ENCODE assay signal across 15 mouse cellular contexts in genomic region chr9:55525716-55526115, GRCm38 (mm10). TPM values are rescaled to one million over a fixed set of nuclear protein-coding genes. Genes with fewer than 3 reads are reported as not detected.
DNase-seq lines count a peak whose midpoint lies in the region; ATAC-seq and TF ChIP-seq lines count a peak whose summit lies in the region.
"Had no signal": no experiment of that assay in that cellular context is flagged by ENCODE, and none has a peak within 500 bp of the region (broad histone marks: within the 10 kb centered on the region; RNA-seq: fewer than 3 reads in every experiment).

No protein-coding gene starts in this region.

- H3K4me3 ChIP-seq in intestine, postnatal 0 days (ENCODE audit: low read depth, low read length): no peak overlapping the region
- no peak overlapping the region for H3K4me3 ChIP-seq in intestine, embryonic 15.5 days (replicated peaks)
- no peak overlapping the region for H3K4me3 ChIP-seq in cortical plate, adult 2 months (ENCODE audit: insufficient read depth, low read length)
- H3K4me3 ChIP-seq: erythroblast, embryonic 14.5 days; megakaryocyte, embryonic 14.5 days had no signal

- no peak for ATAC-seq in intestine, postnatal 0 days
- no peak for ATAC-seq in intestine, embryonic 15.5 days
- ATAC-seq: inflammation-experienced regulatory T-cells, adult 6 months had no signal

- peak; percentile 67 for TF ChIP-seq CTCF in intestine, postnatal 0 days (IDR thresholded peaks at IDR 0.05; ENCODE audit: low read depth)
- TF ChIP-seq CTCF in cortical plate, adult 2 months (IDR thresholded peaks at IDR 0.05; ENCODE audit: extremely low read depth, insufficient read depth, low read length): 0 out of 2 replicates have a peak, but pooled peaks have one; percentile 18

- no peaks in the 10 kb centered on the region for H3K4me1 ChIP-seq in intestine, postnatal 0 days (replicated peaks; ENCODE audit: control insufficient read depth, insufficient read depth, low read length)
- H3K4me1 ChIP-seq in intestine, embryonic 15.5 days (replicated peaks): no peaks in the 10 kb centered on the region
- no peaks in the 10 kb centered on the region for H3K4me1 ChIP-seq in cortical plate, adult 2 months (ENCODE audit: control insufficient read depth, insufficient read depth, low read length)
- H3K4me1 ChIP-seq: megakaryocyte, embryonic 14.5 days had no signal

- no peaks in the 10 kb centered on the region for H3K27me3 ChIP-seq in intestine, postnatal 0 days (replicated peaks; ENCODE audit: control insufficient read depth, insufficient read depth, low read length)
- no peaks in the 10 kb centered on the region for H3K27me3 ChIP-seq in intestine, embryonic 15.5 days (replicated peaks)

- intact Hi-C loops in heart, postnatal 14 days (cut with DNase I): no loop called here

- H3K27ac ChIP-seq in intestine, postnatal 0 days (ENCODE audit: low read depth, low read length): no peak overlapping the region
- H3K27ac ChIP-seq in intestine, embryonic 15.5 days: no peak overlapping the region
- H3K27ac ChIP-seq in cortical plate, adult 2 months (ENCODE audit: insufficient read depth, low read length): no peak overlapping the region

- no peak overlapping the region for H3K9ac ChIP-seq in intestine, postnatal 0 days (ENCODE audit: low read depth, low read length)
- no peak overlapping the region for H3K9ac ChIP-seq in intestine, embryonic 15.5 days

- peak; percentile 38 for DNase-seq in thymus, postnatal 0 days (ENCODE audit: low spot score)
- no peak for DNase-seq in thymus, adult 18-20 months
- no peak for DNase-seq in adrenal gland, postnatal 14 days
- DNase-seq in frontal cortex, postnatal 10 days (ENCODE audit: low spot score in 2 of 2): no peak
- DNase-seq in heart, postnatal 14 days: no peak
- DNase-seq: cerebellum, adult 18-20 months; layer of hippocampus, postnatal 36 days had no signal

- WGBS in intestine, postnatal 0 days: 62% methylated on average over 4 of the region's 4 CpGs
- 61% methylated on average over 4 of the region's 4 CpGs for WGBS in intestine, embryonic 15.5 days

- H3K36me3 ChIP-seq in intestine, postnatal 0 days (ENCODE audit: control insufficient read depth, insufficient read depth): no peaks in the 10 kb centered on the region
- no peaks in the 10 kb centered on the region for H3K36me3 ChIP-seq in intestine, embryonic 15.5 days

- no peak overlapping the region for H3K4me2 ChIP-seq in intestine, postnatal 0 days (replicated peaks; ENCODE audit: low read depth)
- H3K4me2 ChIP-seq in intestine, embryonic 15.5 days (replicated peaks): no peak overlapping the region

- H3K9me3 ChIP-seq in intestine, postnatal 0 days (ENCODE audit: control insufficient read depth): no peaks in the 10 kb centered on the region
- H3K9me3 ChIP-seq in intestine, embryonic 15.5 days: no peaks in the 10 kb centered on the region

- no peak for TF ChIP-seq POLR2A in cortical plate, adult 2 months (IDR thresholded peaks at IDR 0.05; ENCODE audit: extremely low read depth, insufficient read depth, low read length)

RNA-seq across cellular contexts. Expression of gene Isl2, which starts 12.8 kb away (rescaled TPM):
- 1.4 TPM in 2 replicates for polyA plus RNA-seq in intestine, postnatal 0 days (2015; fragmentation: Nextera tagmentation; extraction: Ambion mirVana)
- 3.3 and 3.7 TPM in 2 replicates for polyA plus RNA-seq in intestine, embryonic 15.5 days (2015; fragmentation: Nextera tagmentation; extraction: Ambion mirVana)
- polyA plus RNA-seq in thymus, postnatal 0 days (2015; fragmentation: Nextera tagmentation; extraction: Ambion mirVana): 2.0 TPM in 2 replicates
- polyA plus RNA-seq in cortical plate, adult 2 months (2012; rRNA removed): not detected in 2 replicates
- total RNA-seq in adrenal gland, postnatal 14 days (2021): not detected in 2 replicates
- under 1 TPM in 1 of 2 experiments, not detected in 1; 0.15 TPM for total RNA-seq in heart, postnatal 14 days (2021)
- total RNA-seq: heart, adult 18-20 months; layer of hippocampus, postnatal 36 days; neutrophil, adult 5-6 weeks had no signal
- polyA plus RNA-seq: erythroblast, embryonic 14.5 days; inflammation-experienced regulatory T-cells, adult 6 months had no signal

RNA-seq across cellular contexts. Expression of gene Etfa, which starts 13.7 kb away (rescaled TPM):
- polyA plus RNA-seq in intestine, postnatal 0 days (2015; fragmentation: Nextera tagmentation; extraction: Ambion mirVana): 331 and 336 TPM in 2 replicates
- polyA plus RNA-seq in intestine, embryonic 15.5 days (2015; fragmentation: Nextera tagmentation; extraction: Ambion mirVana): 288 and 318 TPM in 2 replicates
- polyA plus RNA-seq in thymus, postnatal 0 days (2015; fragmentation: Nextera tagmentation; extraction: Ambion mirVana): 253 and 257 TPM in 2 replicates
- 41.6 and 42.6 TPM in 2 replicates for polyA plus RNA-seq in cortical plate, adult 2 months (2012; rRNA removed)
- total RNA-seq in adrenal gland, postnatal 14 days (2021): 1,170 and 1,175 TPM in 2 replicates
- total RNA-seq in heart, postnatal 14 days (2021): 100 to 1,000 TPM; 719 to 730 TPM
